Mouse (Mus musculus) C2C12 (cell line): ENCODE results near the gene G3bp1.

Experiments
- CTCF ChIP-seq: IDR thresholded peaks from one replicate; pipeline ENCODE4 v1.5.1; 2011; ENCODE audit not compliant: control insufficient read depth, insufficient read depth, insufficient read length
- USF1 ChIP-seq: IDR thresholded peaks from one replicate; pipeline ENCODE4 v1.6.1; 2011; ENCODE audit warnings: low read depth, mild to moderate bottlenecking, control low read depth, moderate library complexity

GRCm38 (mm10) chr11:55422978-55423377 lies 46.5 kb upstream of the G3bp1 start, which contains the start of gene Sparc:
- TF ChIP-seq USF1 (no peak), CTCF (no peak)
